Mouse (Mus musculus) heart, adult 2 months (tissue): ENCODE measurements around the gene Snapc4.

ENCODE experiments used
- CTCF ChIP-seq: fragments of 200-600 bp; IDR thresholded peaks from 2 replicates; pipeline ENCODE4 v1.8.1; 2022; ENCODE audit warnings: antibody characterized with exemption, mild to moderate bottlenecking, moderate library complexity
- POLR2A ChIP-seq: fragments of 200-500 bp; IDR thresholded peaks from 2 replicates; pipeline ENCODE4 v1.6.1; 2011; ENCODE audit warnings: mild to moderate bottlenecking, low read depth, low read length, control low read depth; ENCODE audit not compliant: insufficient read depth

GRCm38 (mm10) chr2:26341510-26341981 is 38.9 kb downstream of the Snapc4 start:
- TF ChIP-seq POLR2A: peak; percentile 21; the same call in 1 of the 2 replicates
- no peak for TF ChIP-seq CTCF
